In the genomic region with DNA sequence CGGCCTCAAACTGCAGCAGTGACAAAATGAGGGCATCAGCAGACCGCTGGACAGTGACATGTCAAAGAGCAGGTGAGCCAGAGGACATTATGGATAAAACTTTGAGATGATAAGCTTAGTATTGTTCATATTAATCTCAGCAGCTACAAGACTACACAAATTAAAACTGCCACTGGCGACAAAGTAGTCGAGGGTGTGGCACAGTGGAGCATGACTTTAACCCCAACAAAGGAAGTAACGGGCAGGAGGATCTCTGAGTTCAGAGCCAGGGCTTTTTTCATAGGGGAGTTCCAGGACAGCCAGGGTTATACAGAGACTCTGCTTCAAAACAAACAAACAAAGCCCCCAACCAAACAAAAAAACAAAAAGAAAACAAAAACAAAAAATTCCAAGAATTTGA, we compare ENCODE assay signal across 17 mouse cellular contexts.
DNase-seq lines count a peak whose midpoint lies in the region; TF ChIP-seq lines count a peak whose summit lies in the region.
"Had no signal": no experiment of that assay in that cellular context is flagged by ENCODE, and none has a peak within 500 bp of the region (broad histone marks: within the 10 kb centered on the region; RNA-seq: fewer than 3 reads in every experiment).

No protein-coding gene starts in this region.

- H3K9me3 ChIP-seq in CH12.LX (replicated peaks; ENCODE audit: low read length) = no peaks in the 10 kb centered on the region
- H3K9me3 ChIP-seq: embryonic facial prominence, embryonic 10.5 days; forebrain, embryonic 13.5 days; heart, embryonic 13.5 days; intestine, embryonic 15.5 days had no signal

- no peak for TF ChIP-seq EP300 in CH12.LX (IDR thresholded peaks at IDR 0.05; ENCODE audit: low read length)

- dilution Hi-C loops in CH12.LX (cut with MboI; ENCODE audit: extremely low pct_ligation_motif_present, extremely low pct_unique_long_range_greater_than_20kb, low sequenced_read_pairs) = no loop called here

- peaks cover 10 to 41% of the 10 kb centered on the region in 2 experiments for H3K4me1 ChIP-seq in CH12.LX (ENCODE audit: control insufficient read depth in 1 of 2, insufficient read depth in 2 of 2)
- H3K4me1 ChIP-seq: embryonic facial prominence, embryonic 10.5 days; forebrain, embryonic 13.5 days; intestine, embryonic 15.5 days had no signal

- TF ChIP-seq POLR2A in CH12.LX (IDR thresholded peaks at IDR 0.05; ENCODE audit: low read depth, low read length) = no peak

- peaks cover 3 to 18% of the 10 kb centered on the region in 2 experiments for H3K36me3 ChIP-seq in CH12.LX (replicated peaks in 1 of 2; ENCODE audit: control insufficient read depth in 1 of 2, insufficient read depth in 1 of 2, low read length in 1 of 2)
- no peaks in the 10 kb centered on the region for H3K36me3 ChIP-seq in splenic B cell, adult 2 months (ENCODE audit: control insufficient read depth, insufficient read depth, low read length, poor library complexity, severe bottlenecking)
- H3K36me3 ChIP-seq: intestine, embryonic 15.5 days had no signal

- peak overlapping the region; percentile 87 for H3K9ac ChIP-seq in CH12.LX (ENCODE audit: insufficient read depth, low read depth)
- H3K9ac ChIP-seq: forebrain, embryonic 13.5 days; heart, embryonic 13.5 days; intestine, embryonic 15.5 days had no signal

- H3K4me2 ChIP-seq in CH12.LX (ENCODE audit: insufficient read depth, low read depth, poor library complexity, severe bottlenecking) = peak overlapping the region; percentile 96
- H3K4me2 ChIP-seq: forebrain, embryonic 13.5 days; heart, embryonic 13.5 days; intestine, embryonic 15.5 days had no signal

- intact Hi-C loops in left cerebral cortex, postnatal 25 days (cut with DNase I) = no loop called here

- H3K79me2 ChIP-seq in CH12.LX (replicated peaks; ENCODE audit: control insufficient read depth, extremely low read depth, insufficient read depth, poor library complexity, severe bottlenecking) = peaks cover 8% of the 10 kb centered on the region

- in situ Hi-C loops in CH12.LX (cut with MboI; ENCODE audit: low pct_ligation_motif_present, low pct_unique_long_range_greater_than_20kb, low sequenced_read_pairs) = no loop called here

- no peaks in the 10 kb centered on the region for H3K27me3 ChIP-seq in CH12.LX (replicated peaks)
- H3K27me3 ChIP-seq in splenic B cell, adult 2 months (ENCODE audit: control insufficient read depth, insufficient read depth, low read length, poor library complexity, severe bottlenecking) = no peaks in the 10 kb centered on the region
- H3K27me3 ChIP-seq: forebrain, embryonic 13.5 days; heart, embryonic 13.5 days; intestine, embryonic 15.5 days had no signal

- TF ChIP-seq RAD21 in CH12.LX (IDR thresholded peaks at IDR 0.05; ENCODE audit: low read depth, low read length) = no peak

- TF ChIP-seq CTCF in CH12.LX (conservative IDR thresholded peaks at IDR 0.05 in 1 of 2, IDR thresholded peaks at IDR 0.05 in 1 of 2; ENCODE audit: low read depth in 2 of 2, low read length in 2 of 2) = no peak

- peak overlapping the region; percentile 93 for H3K27ac ChIP-seq in CH12.LX (ENCODE audit: insufficient read depth, low read depth)
- H3K27ac ChIP-seq: embryonic facial prominence, embryonic 10.5 days; forebrain, embryonic 13.5 days; heart, embryonic 13.5 days; intestine, embryonic 15.5 days had no signal

- H3K4me3 ChIP-seq in CH12.LX (replicated peaks in 1 of 3; ENCODE audit: low read depth in 2 of 3, low read length in 2 of 3, poor library complexity in 1 of 3) = peak overlapping the region; percentile 24 to 52 (median 42)
- H3K4me3 ChIP-seq: embryonic facial prominence, embryonic 10.5 days; forebrain, embryonic 13.5 days; heart, embryonic 13.5 days; intestine, embryonic 15.5 days had no signal

- peak; percentile 76 for DNase-seq in A20 (ENCODE audit: low read depth, low spot score)
- no peak for DNase-seq in CH12.LX (ENCODE audit: extremely low read depth)
- DNase-seq in Muller cell, postnatal 12 days (ENCODE audit: inconsistent ontology term) = peak; percentile 20
- peak; percentile 26 for DNase-seq in splenic B cell, adult 2 months (ENCODE audit: low read depth, low spot score)
- no peak for DNase-seq in left cerebral cortex, postnatal 25 days (ENCODE audit: low spot score in 2 of 2)
- DNase-seq in right cerebral cortex, postnatal 14 days = no peak
- DNase-seq: adrenal gland, adult 2 months; adrenal gland, postnatal 36 days; cerebellum, adult 2 months; cerebellum, postnatal 10 days; gastrocnemius, postnatal 36 days; heart, adult 11 months; heart, postnatal 36 days had no signal

TF ChIP-seq in CH12.LX, 34 proteins besides CTCF, POLR2A, EP300 and RAD21:
- peak; percentile 32; the same call in 1 of the 2 replicates for TF ChIP-seq SIN3A (IDR thresholded peaks at IDR 0.05; ENCODE audit: low read length)
- TF ChIP-seq MAX (IDR thresholded peaks at IDR 0.05; ENCODE audit: low read length) = no peak
- TF ChIP-seq PAX5 (IDR thresholded peaks at IDR 0.05; ENCODE audit: low read length) = no peak
- TF ChIP-seq ZNF384 (IDR thresholded peaks at IDR 0.05; ENCODE audit: low read depth, low read length) = peak; percentile 32; the same call in 1 of the 2 replicates
- no peak for TF ChIP-seq MAFK (IDR thresholded peaks at IDR 0.05; ENCODE audit: insufficient replicate concordance, low read length)
- TF ChIP-seq NELFE (IDR thresholded peaks at IDR 0.05; ENCODE audit: low read depth, low read length) = no peak
TF ChIP-seq in CH12.LX: peak in this region for 2.

Comparison
In these comparisons a context has a peak if more than half of its experiments do, and no peak if none do; other contexts are left out.
1. DNase-seq: peak in A20 (single experiment), Muller cell, postnatal 12 days (single experiment) and splenic B cell, adult 2 months (single experiment); none in CH12.LX (single experiment), left cerebral cortex, postnatal 25 days (0 of 2) and right cerebral cortex, postnatal 14 days (single experiment).